Mouse (Mus musculus) stomach, embryonic 15.5 days (tissue): Measurements from ENCODE around the gene Cldn7. TPM values are rescaled to one million over a fixed set of nuclear protein-coding genes. Genes with fewer than 3 reads are reported as not detected.
A peak's percentile ranks its signal among the peaks of the same experiment; 100 is the strongest.

Experiments used
- ATAC-seq: fragments of 200-750 bp; cut with Nextera tagmentation; 2 replicates; pipeline ENCODE4 v1.8.0; 2017; ENCODE audit warnings: low read depth, moderate number of reproducible peaks, moderate TSS enrichment; ENCODE audit not compliant: insufficient read depth, low FRiP score
- H3K27ac ChIP-seq: fragments of 300-500 bp; sonication (generic); 2 replicates; pipeline ENCODE4 v1.5.1; 2015; ENCODE audit warnings: mild to moderate bottlenecking, inconsistent platforms
- H3K27me3 ChIP-seq: fragments of 300-500 bp; sonication (generic); replicated peaks from 2 replicates; pipeline ENCODE4 v1.6.1; 2015; ENCODE audit warnings: inconsistent platforms
- H3K36me3 ChIP-seq: fragments of 300-500 bp; sonication (generic); 2 replicates; pipeline ENCODE4 v1.6.1; 2015; ENCODE audit warnings: inconsistent platforms
- H3K4me1 ChIP-seq: fragments of 300-500 bp; sonication (generic); 2 replicates; pipeline ENCODE4 v1.6.1; 2015; ENCODE audit warnings: inconsistent platforms
- H3K4me2 ChIP-seq: fragments of 300-500 bp; sonication (generic); 2 replicates; pipeline ENCODE4 v1.6.1; 2015; ENCODE audit warnings: mild to moderate bottlenecking, inconsistent platforms
- H3K4me3 ChIP-seq: fragments of 300-500 bp; sonication (generic); replicated peaks from 2 replicates; pipeline ENCODE4 v1.5.1; 2015; ENCODE audit warnings: inconsistent platforms
- H3K9ac ChIP-seq: fragments of 300-500 bp; sonication (generic); 2 replicates; pipeline ENCODE4 v1.6.1; 2015; ENCODE audit warnings: inconsistent platforms
- H3K9me3 ChIP-seq: fragments of 300-500 bp; sonication (generic); 2 replicates; pipeline ENCODE4 v1.6.1; 2016; ENCODE audit warnings: inconsistent platforms
- WGBS: fragments of 180-500 bp; shearing (Covaris S2); methylation state at CpG from one replicate; pipeline ENCODE4 v1.1.7; 2015; 5-methylcytosine and 5-hydroxymethylcytosine counted together
- polyA plus RNA-seq: library from polyadenylated mRNA; unstranded; fragments of >200 nt; fragmentation: Nextera tagmentation; extraction: Ambion mirVana; gene quantifications from 2 replicates; pipeline ENCODE4 v1.2.1, GENCODE M21; 2015

Gene Cldn7
- polyA plus RNA-seq, 1 experiment from 2014 or later, result 438 TPM

GRCm38 (mm10) chr11:69934681-69935080 is 29.9 kb upstream of the Cldn7 start:
- 0 out of 2 replicates have a peak overlapping the region, but pooled peaks have one; percentile 22 for H3K4me3 ChIP-seq
- ATAC-seq, result no peak
- no peak overlapping the region; the same call in 1 of the 2 replicates for H3K27ac ChIP-seq
- peaks cover 39% of the 10 kb centered on the region for H3K4me1 ChIP-seq
- H3K9ac ChIP-seq, result no peak overlapping the region
- no peaks in the 10 kb centered on the region for H3K9me3 ChIP-seq
- H3K27me3 ChIP-seq, result peaks cover 9% of the 10 kb centered on the region; the same call in 1 of the 2 replicates
- no peaks in the 10 kb centered on the region for H3K36me3 ChIP-seq
- WGBS, result 11% methylated on average over 6 of the region's 6 CpGs
- peak overlapping the region; percentile 98 for H3K4me2 ChIP-seq

- ATAC-seq, result peak; percentile 84
- H3K4me1 ChIP-seq, result peaks cover 39% of the 10 kb centered on the region
- H3K9me3 ChIP-seq, result no peaks in the 10 kb centered on the region
- H3K4me2 ChIP-seq, result peak within 1 kb of the TSS; percentile 98
- peak within 1 kb of the TSS; percentile 27; the same call in 1 of the 2 replicates for H3K9ac ChIP-seq
- peaks cover 9% of the 10 kb centered on the region; the same call in 1 of the 2 replicates for H3K27me3 ChIP-seq
- WGBS, result 2% methylated on average over 44 of the region's 62 CpGs
- H3K27ac ChIP-seq, result no peak within 1 kb of the TSS; the same call in 1 of the 2 replicates
- peak within 1 kb of the TSS; percentile 49 for H3K4me3 ChIP-seq
- no peaks in the 10 kb centered on the region for H3K36me3 ChIP-seq
Measured at GRCm38 (mm10) chr11:69935137-69935879, 29.3 kb upstream of the Cldn7 start, which contains the start of gene Ybx2. Gene Ybx2 (plus strand): TSS chr11:69935796.

GRCm38 (mm10) chr11:69936156-69936555 is 28.4 kb upstream of the Cldn7 start:
- peak overlapping the region; percentile 27; the same call in 1 of the 2 replicates for H3K9ac ChIP-seq
- H3K4me1 ChIP-seq, result peaks cover 39% of the 10 kb centered on the region
- peak overlapping the region; percentile 49 for H3K4me3 ChIP-seq
- no peak overlapping the region for H3K27ac ChIP-seq
- H3K4me2 ChIP-seq, result peak overlapping the region; percentile 98
- no peaks in the 10 kb centered on the region for H3K9me3 ChIP-seq
- 3% methylated on average over 28 of the region's 30 CpGs for WGBS
- ATAC-seq, result no peak
- peaks cover 9% of the 10 kb centered on the region; the same call in 1 of the 2 replicates for H3K27me3 ChIP-seq
- no peaks in the 10 kb centered on the region for H3K36me3 ChIP-seq

GRCm38 (mm10) chr11:69936714-69937347 is 27.7 kb upstream of the Cldn7 start:
- H3K9ac ChIP-seq, result no peak overlapping the region
- H3K4me3 ChIP-seq, result peak overlapping the region; percentile 49
- no peaks in the 10 kb centered on the region for H3K36me3 ChIP-seq
- H3K4me2 ChIP-seq, result peak overlapping the region; percentile 98
- H3K27ac ChIP-seq, result no peak overlapping the region; the same call in 1 of the 2 replicates
- peaks cover 9% of the 10 kb centered on the region; the same call in 1 of the 2 replicates for H3K27me3 ChIP-seq
- H3K4me1 ChIP-seq, result peaks cover 39% of the 10 kb centered on the region
- no peaks in the 10 kb centered on the region for H3K9me3 ChIP-seq
- no peak for ATAC-seq
- 23% methylated on average over 9 of the region's 9 CpGs for WGBS

- H3K9me3 ChIP-seq, result no peaks in the 10 kb centered on the region
- no peaks in the 10 kb centered on the region for H3K36me3 ChIP-seq
- H3K27me3 ChIP-seq, result peaks cover 9% of the 10 kb centered on the region; the same call in 1 of the 2 replicates
- ATAC-seq, result no peak
- H3K4me3 ChIP-seq, result no peak overlapping the region
- H3K4me2 ChIP-seq, result peak overlapping the region; percentile 98; the same call in 1 of the 2 replicates
- WGBS, result 34% methylated on average over 4 of the region's 4 CpGs
- H3K4me1 ChIP-seq, result peaks cover 39% of the 10 kb centered on the region
- H3K27ac ChIP-seq, result no peak overlapping the region; the same call in 1 of the 2 replicates
- no peak overlapping the region for H3K9ac ChIP-seq
Measured at GRCm38 (mm10) chr11:69937385-69937784, 27.2 kb upstream of the Cldn7 start.

GRCm38 (mm10) chr11:69937834-69938233 is 26.7 kb upstream of the Cldn7 start:
- no peak for ATAC-seq
- 73% methylated on average over 5 of the region's 5 CpGs for WGBS
- Histone ChIP-seq H3K27ac (no peak overlapping the region; the same call in 1 of the 2 replicates), H3K36me3 (no peaks in the 10 kb centered on the region), H3K4me3 (no peak overlapping the region), H3K4me1 (peaks cover 39% of the 10 kb centered on the region), H3K4me2 (no peak overlapping the region), H3K9ac (no peak overlapping the region), H3K9me3 (no peaks in the 10 kb centered on the region), H3K27me3 (peaks cover 9% of the 10 kb centered on the region; the same call in 1 of the 2 replicates)

- H3K9me3 ChIP-seq, result no peaks in the 10 kb centered on the region
- no peaks in the 10 kb centered on the region for H3K36me3 ChIP-seq
- no peak for ATAC-seq
- 29% methylated on average over 9 of the region's 9 CpGs for WGBS
- no peak overlapping the region for H3K4me3 ChIP-seq
- no peak overlapping the region for H3K27ac ChIP-seq
- H3K4me1 ChIP-seq, result peaks cover 39% of the 10 kb centered on the region
- H3K4me2 ChIP-seq, result no peak overlapping the region
- no peak overlapping the region for H3K9ac ChIP-seq
- peaks cover 9% of the 10 kb centered on the region; the same call in 1 of the 2 replicates for H3K27me3 ChIP-seq
Measured at GRCm38 (mm10) chr11:69938401-69938979, 26.1 kb upstream of the Cldn7 start.

GRCm38 (mm10) chr11:69939181-69939580 is 25.4 kb upstream of the Cldn7 start:
- no peak overlapping the region for H3K4me3 ChIP-seq
- ATAC-seq, result no peak
- H3K9me3 ChIP-seq, result no peaks in the 10 kb centered on the region
- no peak overlapping the region for H3K27ac ChIP-seq
- 66% methylated on average over 5 of the region's 5 CpGs for WGBS
- H3K36me3 ChIP-seq, result no peaks in the 10 kb centered on the region
- no peak overlapping the region for H3K4me2 ChIP-seq
- peaks cover 36% of the 10 kb centered on the region for H3K4me1 ChIP-seq
- peaks cover 9% of the 10 kb centered on the region; the same call in 1 of the 2 replicates for H3K27me3 ChIP-seq
- no peak overlapping the region for H3K9ac ChIP-seq

- H3K9me3 ChIP-seq, result no peaks in the 10 kb centered on the region
- H3K36me3 ChIP-seq, result no peaks in the 10 kb centered on the region
- peaks cover 31% of the 10 kb centered on the region for H3K4me1 ChIP-seq
- ATAC-seq, result no peak
- H3K9ac ChIP-seq, result no peak overlapping the region
- H3K27me3 ChIP-seq, result peaks cover 9% of the 10 kb centered on the region; the same call in 1 of the 2 replicates
- H3K4me3 ChIP-seq, result no peak overlapping the region
- no peak overlapping the region for H3K4me2 ChIP-seq
- no peak overlapping the region for H3K27ac ChIP-seq
- 93% methylated on average over 17 of the region's 17 CpGs for WGBS
Measured at GRCm38 (mm10) chr11:69939731-69940130, 24.8 kb upstream of the Cldn7 start.

GRCm38 (mm10) chr11:69940962-69941361 is 23.6 kb upstream of the Cldn7 start:
- H3K4me2 ChIP-seq, result no peak overlapping the region
- WGBS, result 80% methylated on average over 4 of the region's 4 CpGs
- no peaks in the 10 kb centered on the region for H3K9me3 ChIP-seq
- H3K4me3 ChIP-seq, result no peak overlapping the region
- H3K27me3 ChIP-seq, result peaks cover 6% of the 10 kb centered on the region; the same call in 1 of the 2 replicates
- no peak overlapping the region for H3K27ac ChIP-seq
- no peak for ATAC-seq
- H3K9ac ChIP-seq, result no peak overlapping the region
- peaks cover 4% of the 10 kb centered on the region; the same call in 1 of the 2 replicates for H3K36me3 ChIP-seq
- H3K4me1 ChIP-seq, result peaks cover 27% of the 10 kb centered on the region

GRCm38 (mm10) chr11:69945216-69945615 is 19.4 kb upstream of the Cldn7 start:
- no peaks in the 10 kb centered on the region for H3K27me3 ChIP-seq
- H3K4me3 ChIP-seq, result no peak overlapping the region
- no peak overlapping the region for H3K27ac ChIP-seq
- H3K4me1 ChIP-seq, result peaks cover 28% of the 10 kb centered on the region
- no peaks in the 10 kb centered on the region for H3K9me3 ChIP-seq
- 0 out of 2 replicates have a peak overlapping the region, but pooled peaks have one; percentile 8 for H3K4me2 ChIP-seq
- 66% methylated on average over 13 of the region's 13 CpGs for WGBS
- H3K36me3 ChIP-seq, result peaks cover 4% of the 10 kb centered on the region; the same call in 1 of the 2 replicates
- ATAC-seq, result no peak
- no peak overlapping the region for H3K9ac ChIP-seq
